Mouse (Mus musculus) bone marrow macrophage, adult 2 months (primary cell): ENCODE data around the gene Hnrnpa3. TPM values are rescaled to one million over a fixed set of nuclear protein-coding genes. Genes with fewer than 3 reads are reported as not detected.
"Not testable (repeated sequence)": the region's sequence is repeated elsewhere in the genome, so short reads cannot be mapped to it uniquely, and the experiment has no call there.

ENCODE experiments used
- H3K27ac ChIP-seq: 2 replicates; pipeline ENCODE4 v1.5.1; 2012; ENCODE audit warnings: low read depth, low read length; ENCODE audit not compliant: insufficient read depth
- H3K4me1 ChIP-seq: 2 replicates; pipeline ENCODE4 v1.6.1; 2012; ENCODE audit warnings: low read length; ENCODE audit not compliant: control insufficient read depth, insufficient read depth
- H3K4me3 ChIP-seq: 2 replicates; pipeline ENCODE4 v1.5.1; 2012; ENCODE audit warnings: mild to moderate bottlenecking, low read length, moderate library complexity; ENCODE audit not compliant: insufficient read depth
- CTCF ChIP-seq: IDR thresholded peaks from 2 replicates; pipeline ENCODE4 v1.5.1; 2012; ENCODE audit warnings: low read depth, mild to moderate bottlenecking, low read length, moderate library complexity
- POLR2A ChIP-seq: IDR thresholded peaks from 2 replicates; pipeline ENCODE4 v1.6.1; 2012; ENCODE audit warnings: mild to moderate bottlenecking, low read depth, low read length, borderline replicate concordance
- polyA plus RNA-seq: library from polyadenylated mRNA; stranded (reverse); fragments of >200 nt; gene quantifications from 2 replicates; pipeline ENCODE4 v1.2.4, GENCODE M21; 2012; ENCODE audit not compliant: missing spikeins, insufficient read depth, insufficient read length

The Hnrnpa3 gene
- polyA plus RNA-seq, 1 experiment: 183 TPM

GRCm38 (mm10) chr2:75621873-75622654 is 37.0 kb upstream of the Hnrnpa3 start:
- TF ChIP-seq POLR2A: no peak
- TF ChIP-seq CTCF: no peak
- H3K4me1 ChIP-seq: peaks cover 9% of the 10 kb centered on the region
- H3K27ac ChIP-seq: no peak overlapping the region
- H3K4me3 ChIP-seq: no peak overlapping the region

- Histone ChIP-seq H3K4me3 (no peak overlapping the region), H3K4me1 (peaks cover 9% of the 10 kb centered on the region), H3K27ac (no peak overlapping the region)
- TF ChIP-seq POLR2A (no peak), CTCF (no peak)
Observed at GRCm38 (mm10) chr2:75625086-75625485, 34.0 kb upstream of the Hnrnpa3 start.

GRCm38 (mm10) chr2:75626597-75627440 is 32.2 kb upstream of the Hnrnpa3 start:
- TF ChIP-seq POLR2A: no peak
- no peak for TF ChIP-seq CTCF
- Histone ChIP-seq H3K4me1 (peaks cover 9% of the 10 kb centered on the region), H3K27ac (no peak overlapping the region), H3K4me3 (no peak overlapping the region)

- peaks cover 4% of the 10 kb centered on the region for H3K4me1 ChIP-seq
- no peak overlapping the region for H3K4me3 ChIP-seq
- TF ChIP-seq POLR2A (no peak), CTCF (no peak)
- H3K27ac ChIP-seq: no peak overlapping the region
Observed at GRCm38 (mm10) chr2:75628487-75628886, 30.6 kb upstream of the Hnrnpa3 start.

- H3K27ac ChIP-seq: no peak overlapping the region
Observed at GRCm38 (mm10) chr2:75631421-75631820, 27.6 kb upstream of the Hnrnpa3 start.

GRCm38 (mm10) chr2:75632043-75632442 is 27.0 kb upstream of the Hnrnpa3 start:
- no peak overlapping the region for H3K27ac ChIP-seq
- TF ChIP-seq CTCF: no peak

More at GRCm38 (mm10) chr2:75631421-75631820, 27.6 kb upstream of the Hnrnpa3 start:
- Histone ChIP-seq H3K4me3 (no peak overlapping the region), H3K4me1 (no peaks in the 10 kb centered on the region)
- TF ChIP-seq POLR2A (no peak), CTCF (no peak)

GRCm38 (mm10) chr2:75632721-75633181 is 26.3 kb upstream of the Hnrnpa3 start:
- H3K4me3 ChIP-seq: no peak overlapping the region
- TF ChIP-seq CTCF: no peak
- TF ChIP-seq POLR2A: no peak
- no peaks in the 10 kb centered on the region; the same call in 1 of the 2 replicates for H3K4me1 ChIP-seq
- no peak overlapping the region for H3K27ac ChIP-seq

More at GRCm38 (mm10) chr2:75632043-75632442, 27.0 kb upstream of the Hnrnpa3 start:
- Histone ChIP-seq H3K4me3 (no peak overlapping the region), H3K4me1 (no peaks in the 10 kb centered on the region)

GRCm38 (mm10) chr2:75633381-75633780 is 25.7 kb upstream of the Hnrnpa3 start:
- Histone ChIP-seq H3K4me1 (no peaks in the 10 kb centered on the region; the same call in 1 of the 2 replicates), H3K27ac (no peak overlapping the region), H3K4me3 (no peak overlapping the region)
- no peak for TF ChIP-seq POLR2A
- TF ChIP-seq CTCF: no peak

- H3K27ac ChIP-seq: no peak overlapping the region
- H3K4me3 ChIP-seq: no peak overlapping the region
- no peaks in the 10 kb centered on the region; the same call in 1 of the 2 replicates for H3K4me1 ChIP-seq
- TF ChIP-seq CTCF (no peak), POLR2A (no peak)
Observed at GRCm38 (mm10) chr2:75633784-75634183, 25.3 kb upstream of the Hnrnpa3 start.

- not testable (repeated sequence) for H3K4me1 ChIP-seq, H3K27ac ChIP-seq, H3K4me3 ChIP-seq
Observed at GRCm38 (mm10) chr2:75634431-75634830, 24.6 kb upstream of the Hnrnpa3 start.
